Comparison of ENCODE assay signal across 22 mouse cellular contexts in the genomic region with DNA sequence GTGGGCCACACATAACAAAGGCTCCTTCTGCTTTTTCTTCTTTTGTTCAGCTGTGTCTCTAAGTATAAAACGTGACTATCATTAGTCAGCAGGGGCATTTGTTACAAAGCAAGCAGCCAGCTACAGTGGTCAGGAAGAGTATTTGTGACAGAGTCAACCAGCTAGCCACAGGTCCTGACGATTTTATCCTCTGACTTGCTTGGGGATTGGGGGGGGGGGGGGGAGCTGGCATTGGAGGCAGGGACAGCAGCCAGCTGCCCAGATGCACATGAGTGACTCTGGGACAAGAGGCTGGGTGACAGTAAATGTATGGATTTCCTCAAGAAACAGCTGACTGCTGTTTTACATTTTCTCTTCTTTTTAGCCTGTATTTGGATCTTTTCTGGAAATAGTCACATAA. TPM values are rescaled to one million over a fixed set of nuclear protein-coding genes. Genes with fewer than 3 reads are reported as not detected.
DNase-seq lines count a peak whose midpoint lies in the region; ATAC-seq lines count a peak whose summit lies in the region.
"Had no signal": no experiment of that assay in that cellular context is flagged by ENCODE, and none has a peak within 500 bp of the region (broad histone marks: within the 10 kb centered on the region; RNA-seq: fewer than 3 reads in every experiment).

No protein-coding gene starts in this region.

- no peaks in the 10 kb centered on the region for H3K36me3 ChIP-seq in hindbrain, embryonic 10.5 days
- no peaks in the 10 kb centered on the region for H3K36me3 ChIP-seq in hindbrain, embryonic 13.5 days
- H3K36me3 ChIP-seq in midbrain, embryonic 11.5 days (ENCODE audit: control insufficient read depth, insufficient read depth, low read length): no peaks in the 10 kb centered on the region
- H3K36me3 ChIP-seq in midbrain, embryonic 14.5 days (ENCODE audit: control insufficient read depth, insufficient read depth, low read length): no peaks in the 10 kb centered on the region
- no peaks in the 10 kb centered on the region for H3K36me3 ChIP-seq in hindbrain, embryonic 12.5 days
- no peaks in the 10 kb centered on the region for H3K36me3 ChIP-seq in neural tube, embryonic 13.5 days
- H3K36me3 ChIP-seq: intestine, embryonic 15.5 days; limb, embryonic 12.5 days had no signal

- no peak; the same call in 1 of the 2 replicates for ATAC-seq in hindbrain, embryonic 13.5 days (ENCODE audit: low FRiP score)
- ATAC-seq in midbrain, embryonic 11.5 days (ENCODE audit: low FRiP score): peak; percentile 73; the same call in 1 of the 2 replicates
- ATAC-seq in midbrain, embryonic 14.5 days (ENCODE audit: low FRiP score, low TSS enrichment): no peak
- ATAC-seq in hindbrain, embryonic 12.5 days (ENCODE audit: low FRiP score): peak; percentile 49; the same call in 1 of the 2 replicates
- 0 out of 2 replicates have a peak, but pooled peaks have one; percentile 32 for ATAC-seq in neural tube, embryonic 13.5 days (ENCODE audit: low read depth)
- ATAC-seq: intestine, embryonic 15.5 days; liver, postnatal 0 days; Patski had no signal

- H3K27me3 ChIP-seq in hindbrain, embryonic 10.5 days (ENCODE audit: insufficient read depth, poor library complexity, severe bottlenecking): no peaks in the 10 kb centered on the region
- H3K27me3 ChIP-seq in hindbrain, embryonic 13.5 days: no peaks in the 10 kb centered on the region
- no peaks in the 10 kb centered on the region for H3K27me3 ChIP-seq in midbrain, embryonic 11.5 days (ENCODE audit: control insufficient read depth, insufficient read depth, low read length)
- no peaks in the 10 kb centered on the region for H3K27me3 ChIP-seq in midbrain, embryonic 14.5 days (ENCODE audit: control insufficient read depth, insufficient read depth, low read length)
- no peaks in the 10 kb centered on the region for H3K27me3 ChIP-seq in hindbrain, embryonic 12.5 days
- no peaks in the 10 kb centered on the region for H3K27me3 ChIP-seq in neural tube, embryonic 13.5 days
- H3K27me3 ChIP-seq: intestine, embryonic 15.5 days; limb, embryonic 12.5 days; megakaryocyte, embryonic 14.5 days; Patski had no signal

- whole genome bisulfite sequencing in hindbrain, embryonic 10.5 days: 12% methylated on average over 2 of the region's 2 CpGs
- 5% methylated on average over 2 of the region's 2 CpGs for WGBS in hindbrain, embryonic 13.5 days
- 14% methylated on average over 2 of the region's 2 CpGs for WGBS in midbrain, embryonic 11.5 days
- 3% methylated on average over 2 of the region's 2 CpGs for WGBS in midbrain, embryonic 14.5 days
- 5% methylated on average over 2 of the region's 2 CpGs for WGBS in hindbrain, embryonic 12.5 days
- whole genome bisulfite sequencing in neural tube, embryonic 13.5 days: 5% methylated on average over 2 of the region's 2 CpGs

- no peak overlapping the region for H3K4me2 ChIP-seq in hindbrain, embryonic 13.5 days
- no peak overlapping the region for H3K4me2 ChIP-seq in midbrain, embryonic 11.5 days
- H3K4me2 ChIP-seq in midbrain, embryonic 14.5 days (ENCODE audit: low read length): no peak overlapping the region
- H3K4me2 ChIP-seq in hindbrain, embryonic 12.5 days (replicated peaks): no peak overlapping the region
- no peak overlapping the region for H3K4me2 ChIP-seq in neural tube, embryonic 13.5 days
- H3K4me2 ChIP-seq: heart, embryonic 11.5 days; intestine, embryonic 15.5 days; limb, embryonic 12.5 days; liver, embryonic 11.5 days had no signal

- H3K9me3 ChIP-seq in hindbrain, embryonic 10.5 days: no peaks in the 10 kb centered on the region
- H3K9me3 ChIP-seq in hindbrain, embryonic 13.5 days: no peaks in the 10 kb centered on the region
- no peaks in the 10 kb centered on the region for H3K9me3 ChIP-seq in midbrain, embryonic 11.5 days (ENCODE audit: control insufficient read depth, low read length)
- no peaks in the 10 kb centered on the region for H3K9me3 ChIP-seq in midbrain, embryonic 14.5 days (ENCODE audit: control insufficient read depth, low read length)
- no peaks in the 10 kb centered on the region for H3K9me3 ChIP-seq in hindbrain, embryonic 12.5 days (replicated peaks)
- no peaks in the 10 kb centered on the region for H3K9me3 ChIP-seq in neural tube, embryonic 13.5 days
- H3K9me3 ChIP-seq: intestine, embryonic 15.5 days; limb, embryonic 12.5 days; megakaryocyte, embryonic 14.5 days had no signal

- no peak for DNase-seq in hindbrain, embryonic 10.5 days (ENCODE audit: low spot score)
- DNase-seq in midbrain, embryonic 11.5 days (ENCODE audit: low spot score, missing footprints): no peak
- DNase-seq in midbrain, embryonic 14.5 days: no peak
- DNase-seq in embryo, embryonic 9.5 days (ENCODE audit: extremely low spot score): no peak
- DNase-seq: adrenal gland, postnatal 36 days; cerebellum, adult 9-10 months; gastrocnemius, postnatal 14 days; heart, adult 11 months; kidney, adult 9 months; liver, postnatal 0 days; lung, postnatal 36 days had no signal

- peaks cover 20% of the 10 kb centered on the region for H3K4me1 ChIP-seq in hindbrain, embryonic 10.5 days (replicated peaks)
- peaks cover 15% of the 10 kb centered on the region for H3K4me1 ChIP-seq in hindbrain, embryonic 13.5 days (replicated peaks)
- 0 out of 2 replicates have a peak, but pooled peaks cover 3% of the 10 kb centered on the region for H3K4me1 ChIP-seq in midbrain, embryonic 11.5 days (ENCODE audit: control insufficient read depth, insufficient read depth, low read length)
- H3K4me1 ChIP-seq in midbrain, embryonic 14.5 days (ENCODE audit: control insufficient read depth, insufficient read depth, low read length): peaks cover 17% of the 10 kb centered on the region
- H3K4me1 ChIP-seq in hindbrain, embryonic 12.5 days: peaks cover 12% of the 10 kb centered on the region
- peaks cover 22% of the 10 kb centered on the region for H3K4me1 ChIP-seq in neural tube, embryonic 13.5 days (replicated peaks)
- H3K4me1 ChIP-seq: intestine, embryonic 15.5 days; limb, embryonic 12.5 days had no signal

- H3K27ac ChIP-seq in hindbrain, embryonic 10.5 days: peak overlapping the region; percentile 30; the same call in 1 of the 2 replicates
- H3K27ac ChIP-seq in hindbrain, embryonic 13.5 days: no peak overlapping the region
- H3K27ac ChIP-seq in midbrain, embryonic 11.5 days (ENCODE audit: low read depth, low read length): no peak overlapping the region
- no peak overlapping the region for H3K27ac ChIP-seq in midbrain, embryonic 14.5 days (replicated peaks; ENCODE audit: low read depth, low read length)
- no peak overlapping the region for H3K27ac ChIP-seq in hindbrain, embryonic 12.5 days
- no peak overlapping the region for H3K27ac ChIP-seq in neural tube, embryonic 13.5 days (replicated peaks)
- H3K27ac ChIP-seq: intestine, embryonic 15.5 days; layer of hippocampus, adult 2 months; limb, embryonic 12.5 days; stomach, postnatal 0 days had no signal

- no peak overlapping the region for H3K9ac ChIP-seq in hindbrain, embryonic 13.5 days
- H3K9ac ChIP-seq in midbrain, embryonic 11.5 days (ENCODE audit: low read length): no peak overlapping the region
- H3K9ac ChIP-seq in midbrain, embryonic 14.5 days (replicated peaks; ENCODE audit: low read length): no peak overlapping the region
- H3K9ac ChIP-seq in hindbrain, embryonic 12.5 days: no peak overlapping the region
- H3K9ac ChIP-seq in neural tube, embryonic 13.5 days: no peak overlapping the region
- H3K9ac ChIP-seq: intestine, embryonic 15.5 days; limb, embryonic 12.5 days; liver, postnatal 0 days had no signal

- no peak overlapping the region for H3K4me3 ChIP-seq in hindbrain, embryonic 10.5 days
- no peak overlapping the region for H3K4me3 ChIP-seq in hindbrain, embryonic 13.5 days
- H3K4me3 ChIP-seq in midbrain, embryonic 11.5 days (ENCODE audit: low read depth, low read length): no peak overlapping the region
- H3K4me3 ChIP-seq in midbrain, embryonic 14.5 days (replicated peaks; ENCODE audit: low read depth, low read length): no peak overlapping the region
- H3K4me3 ChIP-seq in hindbrain, embryonic 12.5 days: no peak overlapping the region
- H3K4me3 ChIP-seq in neural tube, embryonic 13.5 days: no peak overlapping the region
- H3K4me3 ChIP-seq: intestine, embryonic 15.5 days; layer of hippocampus, adult 2 months; limb, embryonic 12.5 days; megakaryocyte, embryonic 14.5 days had no signal

RNA-seq across cellular contexts. Expression of a gene that starts 50.8 kb away (rescaled TPM):
- 70.9 and 74.1 TPM in 2 replicates for polyA plus RNA-seq in hindbrain, embryonic 10.5 days (2016; fragmentation: Nextera tagmentation; extraction: Ambion mirVana)
- polyA plus RNA-seq in hindbrain, embryonic 13.5 days (2015; fragmentation: Nextera tagmentation; extraction: Ambion mirVana): 111 TPM in 2 replicates
- polyA plus RNA-seq in midbrain, embryonic 11.5 days (2014; fragmentation: Nextera tagmentation; extraction: Ambion mirVana): 105 and 114 TPM in 2 replicates
- 120 and 144 TPM in 2 replicates for polyA plus RNA-seq in midbrain, embryonic 14.5 days (2014; fragmentation: Nextera tagmentation; extraction: Ambion mirVana)
- polyA plus RNA-seq in hindbrain, embryonic 12.5 days (2016; fragmentation: Nextera tagmentation; extraction: Ambion mirVana): 105 and 110 TPM in 2 replicates
- 108 and 117 TPM in 2 replicates for polyA plus RNA-seq in neural tube, embryonic 13.5 days (2015; fragmentation: Nextera tagmentation; extraction: Ambion mirVana)

Comparison
In these comparisons a context has a peak if more than half of its experiments do, and no peak if none do; other contexts are left out.
1. ATAC-seq: peak in midbrain, embryonic 11.5 days (single experiment), hindbrain, embryonic 12.5 days (single experiment) and neural tube, embryonic 13.5 days (single experiment); none in hindbrain, embryonic 13.5 days (single experiment) and midbrain, embryonic 14.5 days (single experiment).